Mouse (Mus musculus) left cerebral cortex, postnatal 4 days (tissue): ENCODE measurements around the gene Lat. TPM values are rescaled to one million over a fixed set of nuclear protein-coding genes. Genes with fewer than 3 reads are reported as not detected.
A peak's percentile ranks its signal among the peaks of the same experiment; 100 is the strongest.
"Not testable (repeated sequence)": the region's sequence is repeated elsewhere in the genome, so short reads cannot be mapped to it uniquely, and the experiment has no call there.

ENCODE experiments used
- DNase-seq: peaks from one replicate; pipeline ENCODE4 v3.0.0-alpha.2; 2022
- intact Hi-C: fragments of 180-260 bp; cut with DNase I; formaldehyde crosslinking; loops from one replicate; pipeline ENCODE4 v1.15.1; 2025
- microRNA-seq: library from miRNA; unstranded; fragments of <30 nt; microRNA quantifications from one replicate; pipeline ENCODE4 v1.2.0, GENCODE M21; 2022
- total RNA-seq, 2 experiments: library from RNA; stranded (reverse); gene quantifications; 2 replicates each; pipeline ENCODE4 v1.2.3; 2021

Lat gene
- total RNA-seq, 2 experiments from 2014 or later, result 1.5 to 2.1 TPM

DNA sequence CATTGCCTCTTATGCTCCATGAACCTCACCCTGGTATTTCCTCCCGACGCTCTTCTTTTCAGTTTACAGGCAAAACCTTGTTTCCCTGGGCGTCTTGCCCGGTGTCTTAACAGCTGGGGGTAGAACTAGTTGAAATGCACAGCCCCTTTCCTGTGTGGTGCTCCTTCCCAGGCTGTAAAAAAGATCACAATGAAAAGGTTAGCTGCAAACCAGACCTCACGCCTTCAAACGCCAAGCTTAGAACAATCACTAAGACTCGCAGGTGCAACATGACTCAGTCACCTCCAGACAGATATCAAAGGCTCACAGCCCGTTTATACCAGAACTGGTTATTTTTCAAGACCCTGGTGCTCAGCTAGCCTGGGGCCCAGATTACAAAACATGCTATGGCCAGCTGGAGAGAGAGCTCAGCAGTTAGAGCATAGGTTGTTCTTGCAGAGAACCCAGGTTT lies 29.8 kb downstream of the Lat start:
- intact Hi-C loops, result no loop called here
- peak; percentile 12 for DNase-seq

DNA sequence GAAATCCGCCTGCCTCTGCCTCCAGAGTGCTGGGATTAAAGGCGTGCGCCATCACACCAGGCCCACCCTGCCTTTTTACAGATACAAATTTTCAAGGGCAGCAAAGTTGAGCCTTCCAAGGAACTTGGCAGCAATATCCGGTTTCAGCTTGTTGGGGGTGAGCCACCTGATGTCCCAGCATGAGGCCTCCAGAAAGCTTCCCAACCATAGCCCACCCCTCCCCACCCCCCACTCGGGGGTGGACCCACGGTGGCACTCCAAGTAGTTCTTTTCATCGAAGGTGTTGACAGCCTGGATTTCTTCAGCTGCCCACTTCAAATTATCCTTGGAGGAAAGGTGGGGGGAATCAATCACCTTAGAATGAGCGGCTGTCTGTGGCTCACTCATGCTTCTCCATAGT lies 30.5 kb downstream of the Lat start:
- no peak for DNase-seq
- intact Hi-C loops, result no loop called here

DNA sequence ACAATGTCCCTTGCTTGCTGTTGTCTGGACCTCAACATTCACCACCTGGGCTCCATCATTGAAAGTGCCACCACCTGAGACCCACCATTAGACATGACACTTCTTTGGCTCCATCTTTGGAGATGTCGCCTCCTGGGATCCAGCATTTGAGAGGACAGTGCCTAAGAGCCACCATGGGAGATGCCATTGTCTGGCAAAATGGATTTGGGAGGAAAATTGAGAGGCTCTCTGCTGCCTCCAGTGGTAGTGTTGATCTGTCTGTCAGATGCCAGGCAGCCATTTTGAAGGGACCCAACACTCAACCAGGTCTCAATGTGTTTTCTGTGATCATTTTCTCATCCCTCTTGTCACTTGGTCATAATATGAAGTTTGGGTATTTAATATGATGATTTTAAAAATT lies 33.8 kb downstream of the Lat start:
- DNase-seq, result peak; percentile 17
- intact Hi-C loops, result no loop called here

DNA sequence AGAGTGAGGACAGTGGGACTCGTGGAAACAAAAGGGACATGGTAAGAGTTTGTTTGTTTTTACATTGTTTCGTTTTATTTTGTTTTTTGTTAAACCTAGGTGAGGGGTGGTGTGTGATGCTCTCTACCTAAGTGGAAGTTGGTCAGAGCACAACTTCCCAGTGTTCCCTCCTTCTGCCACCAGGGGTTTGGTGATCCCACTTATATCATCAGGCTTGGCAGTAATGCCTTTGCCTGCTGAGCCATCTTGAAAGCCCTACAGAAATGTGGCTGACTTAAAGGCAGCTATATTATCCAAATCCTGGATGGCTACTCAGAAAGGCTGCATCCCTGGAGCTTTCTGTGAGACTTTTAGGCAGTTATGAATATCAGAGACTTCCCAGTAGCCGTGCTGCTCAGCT lies 36.7 kb downstream of the Lat start:
- intact Hi-C loops, result no loop called here
- no peak for DNase-seq

DNA sequence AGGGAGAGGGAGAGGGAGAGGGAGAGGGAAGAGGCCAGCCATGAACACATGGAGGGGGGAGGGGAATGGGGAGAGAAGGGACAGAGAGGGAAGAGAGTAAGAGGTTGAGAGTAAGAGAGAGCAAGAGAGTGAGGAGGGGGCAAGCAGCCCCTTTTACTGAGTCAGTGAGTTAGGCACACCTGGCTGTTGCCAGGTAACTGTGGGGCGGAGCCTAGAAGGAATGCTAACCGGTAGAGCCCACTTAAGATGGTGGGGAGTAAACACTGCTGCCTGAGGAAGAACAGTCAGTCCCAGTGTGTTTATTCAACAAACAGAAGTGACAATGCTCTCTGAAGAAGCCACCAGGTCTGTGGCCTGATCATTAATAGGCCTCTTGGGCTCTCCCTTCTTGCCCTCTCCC lies 38.7 kb downstream of the Lat start:
- no peak for DNase-seq
- intact Hi-C loops, result no loop called here

DNA sequence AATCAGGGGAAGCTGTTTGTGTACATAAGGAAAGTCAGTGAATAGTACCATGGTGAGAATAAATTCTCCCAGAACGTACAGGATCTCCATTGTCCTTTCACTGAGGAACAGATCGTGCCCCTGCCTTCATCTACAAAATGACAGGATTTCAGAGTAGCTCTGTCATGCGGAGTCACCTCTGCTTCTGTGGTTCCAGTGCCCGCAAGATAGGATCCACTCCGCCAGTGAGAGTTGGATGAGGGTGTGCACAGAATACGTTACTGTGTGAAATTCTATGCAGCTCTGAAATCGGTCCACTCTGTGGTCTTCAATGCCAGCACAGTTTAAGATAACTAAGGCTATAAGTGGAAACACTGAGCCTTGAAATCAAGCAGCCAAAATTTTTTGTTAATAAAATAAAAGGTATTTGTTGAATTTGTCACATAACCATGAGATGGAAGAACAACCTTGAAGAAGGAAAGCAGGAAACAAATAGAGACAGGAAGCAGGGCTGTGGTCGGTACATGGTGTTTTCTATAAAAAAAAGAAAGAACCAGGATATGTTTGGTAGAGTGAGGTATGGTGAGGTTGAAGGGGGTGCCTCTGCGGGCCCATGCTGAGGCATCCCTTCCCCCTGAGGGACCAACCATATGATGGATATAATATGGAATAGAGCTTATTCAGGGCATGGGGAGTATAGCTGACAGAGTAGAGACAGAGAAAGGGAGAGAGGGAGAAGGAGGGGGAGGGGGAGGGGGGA lies 39.3 kb downstream of the Lat start:
- intact Hi-C loops, result no loop called here

DNA sequence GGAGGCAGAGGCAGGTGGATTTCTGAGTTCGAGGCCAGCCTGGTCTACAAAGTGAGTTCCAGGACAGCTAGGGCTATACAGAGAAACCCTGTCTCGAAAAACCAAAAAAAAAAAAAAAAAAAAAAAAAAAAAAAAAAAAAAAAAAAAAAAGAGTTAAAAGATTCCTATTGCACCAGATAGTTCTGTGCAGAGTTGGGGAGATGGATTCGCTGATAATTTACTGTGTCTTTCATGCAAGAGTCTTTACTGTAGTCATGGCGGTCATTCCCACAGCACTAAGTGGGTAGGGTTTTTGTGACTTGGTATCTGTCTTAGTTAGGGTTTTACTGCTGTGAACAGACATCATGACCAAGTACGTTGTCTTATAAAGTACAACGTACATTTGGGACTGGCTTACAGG lies 40.5 kb downstream of the Lat start:
- intact Hi-C loops, DNase-seq: not testable (repeated sequence)

More for the DNA sequence above, 39.3 kb downstream of the Lat start:
- DNase-seq, result no peak

DNA sequence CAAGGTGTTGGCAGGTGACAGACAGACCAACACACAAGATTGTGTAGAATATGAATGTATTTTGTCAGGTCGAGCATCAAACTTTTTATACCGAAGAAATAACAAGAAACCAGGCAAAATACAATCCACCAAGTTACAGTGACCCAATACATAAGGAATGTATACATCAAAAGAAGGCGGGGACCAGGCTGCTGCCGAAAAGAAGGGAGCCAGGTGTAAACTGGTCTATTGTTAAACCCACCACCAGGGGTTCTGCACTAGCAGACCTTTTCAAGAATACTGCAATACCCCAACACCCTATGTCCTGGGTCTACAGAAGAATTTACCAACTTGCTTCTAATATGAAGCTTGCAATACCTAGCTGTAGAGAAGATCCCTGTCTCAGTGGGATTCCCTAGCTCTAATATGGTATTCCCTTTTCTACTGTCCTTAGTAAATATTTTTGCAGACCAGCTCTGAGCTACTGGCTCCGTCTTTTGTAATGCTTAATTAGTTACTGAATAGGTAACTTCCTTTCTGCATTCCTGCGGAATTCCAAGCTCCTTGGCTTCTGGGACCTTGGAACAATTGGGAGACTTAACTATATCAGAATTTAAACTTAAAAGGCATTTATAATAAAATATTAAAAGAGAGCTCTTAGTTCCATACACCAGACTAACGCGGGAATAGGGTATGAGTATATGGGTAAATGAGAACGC lies 43.6 kb downstream of the Lat start:
- intact Hi-C loops, DNase-seq: not testable (repeated sequence)

DNA sequence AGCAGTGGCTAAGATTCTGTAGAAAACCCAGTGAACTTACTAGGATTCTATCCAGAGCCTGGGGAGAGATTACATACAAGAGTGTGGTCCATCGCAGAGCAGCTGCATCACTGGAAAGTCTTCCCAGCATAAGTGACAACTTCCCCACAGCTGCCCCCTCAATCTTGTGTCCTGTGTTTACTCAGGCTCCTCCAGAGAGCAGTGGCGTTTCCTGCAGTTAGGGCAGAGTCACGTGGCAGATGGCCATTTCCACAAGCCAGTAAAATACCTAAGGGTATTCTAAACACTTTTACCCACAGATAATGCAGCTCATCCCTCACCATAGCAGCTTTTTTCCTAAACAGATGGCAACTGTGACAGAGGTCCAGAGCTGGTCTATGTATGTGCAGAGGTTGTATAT lies 44.6 kb downstream of the Lat start:
- intact Hi-C loops, result loop anchor here (5.0 kb wide), 1 partner anchor 203 kb away; no protein-coding TSS in a partner anchor
- DNase-seq, result no peak

DNA sequence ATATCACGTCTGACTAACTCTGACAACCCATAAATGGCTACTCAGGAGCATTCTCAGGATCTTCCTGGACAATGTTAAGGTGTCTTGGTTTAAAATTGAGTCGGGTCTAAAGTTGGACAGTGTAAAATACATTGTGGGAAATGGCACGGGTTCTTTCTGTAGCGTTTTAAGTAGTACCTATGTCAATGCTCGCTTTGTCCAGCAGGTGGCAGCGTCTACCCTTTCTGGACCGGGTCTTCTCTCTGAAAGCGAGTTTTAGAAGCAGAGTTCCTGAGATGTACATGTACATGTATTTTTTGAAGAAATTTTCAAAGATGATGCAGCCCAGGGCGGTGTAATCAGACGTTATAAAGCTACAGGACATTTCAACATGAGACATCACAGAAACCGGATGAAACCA lies 45.6 kb downstream of the Lat start:
- peak; percentile 78 for DNase-seq
- intact Hi-C loops, result loop anchor here (2.0 to 5.0 kb wide), 2 partner anchors 55 to 204 kb away; no protein-coding TSS in a partner anchor

DNA sequence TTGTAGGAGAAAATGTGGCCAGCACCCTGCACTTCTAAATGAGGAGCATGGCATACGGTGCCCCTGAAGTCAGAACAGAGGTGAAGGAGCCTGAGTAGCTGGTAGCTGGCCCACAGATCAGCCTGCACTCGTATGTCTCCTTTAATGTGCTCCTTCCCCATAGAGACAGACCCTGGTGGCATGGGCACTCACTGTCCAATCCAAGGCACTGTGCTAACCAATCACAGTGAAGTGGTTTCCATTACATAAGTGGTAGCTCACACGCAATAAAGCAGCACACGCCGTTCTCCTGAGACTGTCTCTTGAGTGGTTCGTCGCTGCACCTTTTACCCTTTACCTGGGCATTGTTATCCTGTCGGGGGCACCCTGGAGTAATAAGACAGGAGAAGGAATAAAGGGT lies 55.1 kb downstream of the Lat start:
- DNase-seq, result no peak
- intact Hi-C loops, result no loop called here

Small RNAs within 50 kb of the gene (microRNA-seq; reads per million reads assigned to microRNA genes)
- gene Mir7058, result not detected

Other genes with a start within 250 kb of the Lat start
- gene Xpo6, start 169.1 kb downstream of the Lat start, total RNA-seq, result 100 to 1,000 TPM; 105 to 107 TPM
- 100 to 1,000 TPM; 396 to 420 TPM for gene Sbk1, start 97.0 kb downstream of the Lat start, total RNA-seq
- 10 to 100 TPM; 82.4 to 83.9 TPM for gene Spns1, start 7.9 kb upstream of the Lat start, total RNA-seq
- gene Nfatc2ip, start 27.2 kb upstream of the Lat start, total RNA-seq, result 10 to 100 TPM in 1 of 2 experiments, 1 to 10 TPM in 1; 8.4 to 10.4 TPM
- under 1 TPM; 0.16 to 0.32 TPM for gene Cd19, start 45.3 kb upstream of the Lat start, total RNA-seq
- 10 to 100 TPM; 18.6 to 19.9 TPM for gene Rabep2, start 59.2 kb upstream of the Lat start, total RNA-seq
- under 1 TPM in 1 of 2 experiments, not detected in 1; 0.12 TPM for gene Atp2a1, start 93.5 kb upstream of the Lat start, total RNA-seq
- 10 to 100 TPM; 72.5 to 77.7 TPM for gene Sh2b1, start 105.9 kb upstream of the Lat start, total RNA-seq
- 10 to 100 TPM; 80.9 to 96.5 TPM for gene Tufm, start 117.8 kb upstream of the Lat start, total RNA-seq
- gene Atxn2l, start 133.9 kb upstream of the Lat start, total RNA-seq, result 100 to 1,000 TPM; 164 to 165 TPM
- gene Eif3c, start 196.8 kb upstream of the Lat start, total RNA-seq, result 100 to 1,000 TPM; 212 to 226 TPM
- gene Apobr, start 215.4 kb upstream of the Lat start, total RNA-seq, result under 1 TPM; 0.30 to 0.58 TPM
- gene Cln3, start 216.2 kb upstream of the Lat start, total RNA-seq, result 10 to 100 TPM; 26.5 to 32.0 TPM
- gene Il27, start 225.4 kb upstream of the Lat start, total RNA-seq, result not detected